Mouse (Mus musculus): ENCODE results near the gene Plekhh3. TPM values are rescaled to one million over a fixed set of nuclear protein-coding genes. Genes with fewer than 3 reads are reported as not detected.
"Not testable (repeated sequence)": the region's sequence is repeated elsewhere in the genome, so short reads cannot be mapped to it uniquely, and the experiment has no call there.

The Plekhh3 gene
- polyA plus RNA-seq, 1 experiment, result 6.4 TPM

GRCm38 (mm10) chr11:101128996-101129577 lies 42.1 kb downstream of the Plekhh3 start:
- TF ChIP-seq POLR2A (IDR thresholded peaks at IDR 0.05; ENCODE audit: borderline replicate concordance, low read depth, low read length) (no peak), CTCF (IDR thresholded peaks at IDR 0.05; ENCODE audit: low read depth, low read length) (no peak)
- H3K4me1 ChIP-seq (ENCODE audit: control insufficient read depth, insufficient read depth, low read length), result peaks cover 13% of the 10 kb centered on the region
- H3K27ac ChIP-seq (ENCODE audit: insufficient read depth, low read depth, low read length), result no peak overlapping the region
- H3K4me3 ChIP-seq (ENCODE audit: insufficient read depth, low read length), result no peak overlapping the region

- peaks cover 13% of the 10 kb centered on the region for H3K4me1 ChIP-seq (ENCODE audit: control insufficient read depth, insufficient read depth, low read length)
- no peak for TF ChIP-seq CTCF (IDR thresholded peaks at IDR 0.05; ENCODE audit: low read depth, low read length)
- no peak for TF ChIP-seq POLR2A (IDR thresholded peaks at IDR 0.05; ENCODE audit: borderline replicate concordance, low read depth, low read length)
- no peak overlapping the region for H3K27ac ChIP-seq (ENCODE audit: insufficient read depth, low read depth, low read length)
- no peak overlapping the region for H3K4me3 ChIP-seq (ENCODE audit: insufficient read depth, low read length)
Measured at GRCm38 (mm10) chr11:101127075-101127474, 44.1 kb downstream of the Plekhh3 start.

- not testable (repeated sequence) for H3K4me1 ChIP-seq (ENCODE audit: control insufficient read depth, insufficient read depth, low read length); H3K27ac ChIP-seq (ENCODE audit: insufficient read depth, low read depth, low read length); H3K4me3 ChIP-seq (ENCODE audit: insufficient read depth, low read length)
Measured at GRCm38 (mm10) chr11:101125008-101125407, 46.1 kb downstream of the Plekhh3 start.

DNA sequence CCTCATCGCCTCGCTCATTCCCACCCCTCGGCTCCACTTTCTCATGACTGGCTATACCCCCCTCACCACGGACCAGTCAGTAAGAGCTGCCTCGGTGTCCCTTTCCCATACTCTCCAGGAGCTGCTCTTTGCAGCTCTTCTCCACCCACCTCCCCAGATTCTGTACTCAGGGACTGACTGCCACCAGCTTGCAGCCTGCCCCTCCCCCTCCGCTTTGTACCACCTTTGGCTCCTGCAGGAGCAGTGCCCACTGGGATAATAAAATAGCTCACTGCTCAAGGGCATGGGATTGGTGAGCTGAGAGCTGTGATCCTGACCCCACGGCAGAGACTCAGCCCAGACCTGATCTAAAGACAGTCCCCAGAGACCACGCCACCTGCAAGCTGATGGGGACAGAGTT lies 46.7 kb downstream of the Plekhh3 start:
- not testable (repeated sequence) for H3K27ac ChIP-seq (ENCODE audit: insufficient read depth, low read depth, low read length); H3K4me1 ChIP-seq (ENCODE audit: control insufficient read depth, insufficient read depth, low read length); H3K4me3 ChIP-seq (ENCODE audit: insufficient read depth, low read length)

- Histone ChIP-seq H3K4me1 (ENCODE audit: control insufficient read depth, insufficient read depth, low read length) (peaks cover 26% of the 10 kb centered on the region), H3K27ac (ENCODE audit: insufficient read depth, low read depth, low read length) (peak overlapping the region; percentile 49), H3K4me3 (ENCODE audit: insufficient read depth, low read length) (peak overlapping the region; percentile 73)
- TF ChIP-seq CTCF (IDR thresholded peaks at IDR 0.05; ENCODE audit: low read depth, low read length), result no peak
- TF ChIP-seq POLR2A (IDR thresholded peaks at IDR 0.05; ENCODE audit: borderline replicate concordance, low read depth, low read length), result no peak
Measured at GRCm38 (mm10) chr11:101120545-101121188, 50.5 kb downstream of the Plekhh3 start.

DNA sequence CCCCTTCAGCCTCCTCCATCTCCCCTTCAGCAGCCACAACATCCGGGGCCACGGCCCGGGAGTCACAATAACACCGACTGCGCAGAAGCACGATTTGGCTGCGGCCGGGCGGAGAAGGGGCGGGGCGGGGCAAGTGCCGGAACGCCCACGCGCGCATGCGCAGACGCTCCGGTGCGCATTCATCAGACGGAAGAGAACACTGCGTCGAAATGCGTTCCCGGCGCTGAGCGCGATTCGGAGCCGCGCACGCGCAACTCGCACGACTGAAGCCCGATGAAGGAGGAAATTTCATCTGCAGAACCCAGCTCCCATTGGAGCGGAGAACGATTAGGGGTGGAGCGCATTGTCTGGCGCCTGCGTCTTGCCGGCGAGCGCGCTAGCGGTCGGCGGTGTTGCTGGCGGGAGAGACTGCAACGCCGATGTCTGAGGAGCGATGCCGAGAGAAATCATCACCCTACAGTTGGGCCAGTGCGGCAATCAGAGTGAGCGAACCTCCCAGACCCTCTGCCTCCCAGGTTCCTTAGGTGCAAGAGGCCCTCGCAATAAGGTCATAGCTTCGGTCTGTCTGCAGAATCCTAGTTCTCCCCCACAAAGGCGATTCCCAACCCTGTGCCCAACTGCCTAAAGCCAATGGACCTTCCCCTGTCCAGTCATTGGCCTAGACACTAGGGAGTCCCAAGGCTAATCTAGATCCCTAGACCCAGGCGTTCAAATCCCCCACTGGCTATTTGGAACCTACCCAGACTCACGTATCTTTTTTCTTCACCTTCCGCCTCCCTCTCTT lies 51.2 kb downstream of the Plekhh3 start, which contains the start of the genes Retreg3 and Tubg1:
Gene Retreg3 (minus strand): TSS at position 133 of the 784 bp plus-strand sequence.
Gene Tubg1 (plus strand): TSS at position 178 of the 784 bp plus-strand sequence.
- Histone ChIP-seq H3K27ac (ENCODE audit: insufficient read depth, low read depth, low read length) (peak within 1 kb of the TSS; percentile 58), H3K4me3 (ENCODE audit: insufficient read depth, low read length) (peak within 1 kb of the TSS; percentile 77), H3K4me1 (ENCODE audit: control insufficient read depth, insufficient read depth, low read length) (peaks cover 29% of the 10 kb centered on the region)
- TF ChIP-seq POLR2A (IDR thresholded peaks at IDR 0.05; ENCODE audit: borderline replicate concordance, low read depth, low read length) (peak; percentile 80; the same call in 1 of the 2 replicates), CTCF (IDR thresholded peaks at IDR 0.05; ENCODE audit: low read depth, low read length) (no peak)

DNA sequence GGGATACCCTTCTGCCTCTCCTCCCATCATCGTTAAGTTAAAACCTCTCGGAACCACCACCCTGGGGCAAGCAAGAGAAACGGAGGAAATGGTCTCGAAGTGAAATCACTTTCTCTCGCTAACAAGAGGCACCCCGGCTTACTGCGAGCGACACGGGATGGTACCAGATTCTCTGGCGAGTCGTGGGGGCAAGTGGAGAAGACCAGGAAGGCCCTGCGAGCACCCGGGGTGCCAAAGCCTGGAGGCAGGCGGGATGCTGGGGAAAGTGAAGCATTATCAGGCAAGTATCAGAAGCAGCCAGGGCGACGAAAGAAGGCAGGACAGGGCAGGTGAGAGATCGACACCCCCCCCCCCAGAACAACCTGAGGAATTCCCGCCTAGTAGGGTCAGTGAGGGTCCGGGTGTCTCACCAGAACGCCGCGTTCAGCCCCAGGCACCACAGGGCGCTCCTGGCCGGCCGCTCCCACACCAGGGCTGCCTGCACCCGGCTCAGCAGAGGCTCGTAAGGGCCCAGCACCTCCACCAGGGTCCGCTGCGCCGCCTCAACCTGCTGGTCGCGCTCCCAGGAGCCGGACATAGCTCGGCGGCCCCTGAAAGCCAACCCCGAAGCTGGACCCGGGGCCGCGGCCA lies 51.9 kb downstream of the Plekhh3 start:
- TF ChIP-seq CTCF (IDR thresholded peaks at IDR 0.05; ENCODE audit: low read depth, low read length), result no peak
- TF ChIP-seq POLR2A (IDR thresholded peaks at IDR 0.05; ENCODE audit: borderline replicate concordance, low read depth, low read length), result no peak
- peak overlapping the region; percentile 77 for H3K4me3 ChIP-seq (ENCODE audit: insufficient read depth, low read length)
- H3K27ac ChIP-seq (ENCODE audit: insufficient read depth, low read depth, low read length), result peak overlapping the region; percentile 58
- H3K4me1 ChIP-seq (ENCODE audit: control insufficient read depth, insufficient read depth, low read length), result peaks cover 35% of the 10 kb centered on the region

GRCm38 (mm10) chr11:101118105-101118504 lies 53.0 kb downstream of the Plekhh3 start:
- H3K27ac ChIP-seq (ENCODE audit: insufficient read depth, low read depth, low read length), result no peak overlapping the region

DNA sequence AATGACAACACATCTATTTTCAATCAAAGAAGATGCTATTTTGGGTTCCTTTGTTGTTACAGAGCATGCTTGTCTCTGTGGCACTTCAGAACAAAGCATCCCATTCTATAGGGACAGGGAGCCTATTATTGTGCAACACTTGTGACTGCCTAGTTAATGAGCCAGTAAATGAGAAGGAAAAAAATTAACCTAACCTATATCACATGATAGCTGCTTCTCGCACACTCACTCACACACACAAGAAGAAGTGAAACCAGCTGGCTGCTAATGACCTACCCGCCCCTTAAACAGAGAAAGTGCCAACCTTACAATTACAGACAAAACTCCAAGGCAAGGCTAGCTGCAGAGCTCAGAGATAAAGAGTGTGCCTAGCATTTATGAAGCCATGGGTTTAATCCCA lies 55.6 kb downstream of the Plekhh3 start:
- Histone ChIP-seq H3K27ac (ENCODE audit: insufficient read depth, low read depth, low read length) (peak overlapping the region; percentile 94), H3K4me3 (ENCODE audit: insufficient read depth, low read length) (no peak overlapping the region), H3K4me1 (ENCODE audit: control insufficient read depth, insufficient read depth, low read length) (peaks cover 46% of the 10 kb centered on the region)
- TF ChIP-seq POLR2A (IDR thresholded peaks at IDR 0.05; ENCODE audit: borderline replicate concordance, low read depth, low read length) (no peak), CTCF (IDR thresholded peaks at IDR 0.05; ENCODE audit: low read depth, low read length) (no peak)

More at GRCm38 (mm10) chr11:101118105-101118504, 53.0 kb downstream of the Plekhh3 start:
- TF ChIP-seq CTCF (IDR thresholded peaks at IDR 0.05; ENCODE audit: low read depth, low read length) (no peak), POLR2A (IDR thresholded peaks at IDR 0.05; ENCODE audit: borderline replicate concordance, low read depth, low read length) (no peak)
- H3K4me3 ChIP-seq (ENCODE audit: insufficient read depth, low read length), result peak overlapping the region; percentile 77
- peaks cover 42% of the 10 kb centered on the region for H3K4me1 ChIP-seq (ENCODE audit: control insufficient read depth, insufficient read depth, low read length)

Other genes starting within 250 kb of the Plekhh3 start
- 73.3 and 76.6 TPM in 2 replicates for gene Stat3, start 231.8 kb downstream of the Plekhh3 start, polyA plus RNA-seq (2012; ENCODE audit: insufficient read depth, insufficient read length, missing spikeins)
- gene Cavin1, start 200.5 kb downstream of the Plekhh3 start, polyA plus RNA-seq (2012; ENCODE audit: insufficient read depth, insufficient read length, missing spikeins), result 3.8 and 4.1 TPM in 2 replicates
- gene Atp6v0a1, start 161.9 kb downstream of the Plekhh3 start, polyA plus RNA-seq (2012; ENCODE audit: insufficient read depth, insufficient read length, missing spikeins), result 163 and 186 TPM in 2 replicates
- gene Naglu, start 101.3 kb downstream of the Plekhh3 start, polyA plus RNA-seq (2012; ENCODE audit: insufficient read depth, insufficient read length, missing spikeins), result 59.5 and 64.3 TPM in 2 replicates
- 0.60 TPM in 1 of 2 replicates, not detected in the other for gene Hsd17b1, start 92.9 kb downstream of the Plekhh3 start, polyA plus RNA-seq (2012; ENCODE audit: insufficient read depth, insufficient read length, missing spikeins)
- gene Coasy, start 88.8 kb downstream of the Plekhh3 start, polyA plus RNA-seq (2012; ENCODE audit: insufficient read depth, insufficient read length, missing spikeins), result 16.5 and 19.6 TPM in 2 replicates
- gene Mlx, start 84.1 kb downstream of the Plekhh3 start, polyA plus RNA-seq (2012; ENCODE audit: insufficient read depth, insufficient read length, missing spikeins), result 53.8 and 67.3 TPM in 2 replicates
- gene Psmc3ip, start 75.9 kb downstream of the Plekhh3 start, polyA plus RNA-seq (2012; ENCODE audit: insufficient read depth, insufficient read length, missing spikeins), result 4.1 and 4.8 TPM in 2 replicates
- gene Retreg3, start 51.5 kb downstream of the Plekhh3 start, polyA plus RNA-seq (2012; ENCODE audit: insufficient read depth, insufficient read length, missing spikeins), result 52.2 and 62.4 TPM in 2 replicates
- gene Tubg1, start 51.4 kb downstream of the Plekhh3 start, polyA plus RNA-seq (2012; ENCODE audit: insufficient read depth, insufficient read length, missing spikeins), result 13.3 and 18.6 TPM in 2 replicates
- not detected in 2 replicates for gene Tubg2, start 15.4 kb downstream of the Plekhh3 start, polyA plus RNA-seq (2012; ENCODE audit: insufficient read depth, insufficient read length, missing spikeins)
- 2.5 and 3.2 TPM in 2 replicates for gene Cntnap1, start 828 bp downstream of the Plekhh3 start, polyA plus RNA-seq (2012; ENCODE audit: insufficient read depth, insufficient read length, missing spikeins)
- gene Ccr10, start 4.1 kb upstream of the Plekhh3 start, polyA plus RNA-seq (2012; ENCODE audit: insufficient read depth, insufficient read length, missing spikeins), result not detected in 2 replicates
- gene Ezh1, start 55.1 kb upstream of the Plekhh3 start, polyA plus RNA-seq (2012; ENCODE audit: insufficient read depth, insufficient read length, missing spikeins), result 48.6 and 52.5 TPM in 2 replicates
- gene Ramp2, start 74.7 kb upstream of the Plekhh3 start, polyA plus RNA-seq (2012; ENCODE audit: insufficient read depth, insufficient read length, missing spikeins), result not detected in 2 replicates
- gene Vps25, start 82.4 kb upstream of the Plekhh3 start, polyA plus RNA-seq (2012; ENCODE audit: insufficient read depth, insufficient read length, missing spikeins), result 111 and 114 TPM in 2 replicates
- gene Wnk4, start 89.2 kb upstream of the Plekhh3 start, polyA plus RNA-seq (2012; ENCODE audit: insufficient read depth, insufficient read length, missing spikeins), result not detected in 2 replicates
- gene Cntd1, start 107.7 kb upstream of the Plekhh3 start, polyA plus RNA-seq (2012; ENCODE audit: insufficient read depth, insufficient read length, missing spikeins), result 1.0 and 1.6 TPM in 2 replicates
- gene Coa3, start 107.8 kb upstream of the Plekhh3 start, polyA plus RNA-seq (2012; ENCODE audit: insufficient read depth, insufficient read length, missing spikeins), result 60.1 and 63.3 TPM in 2 replicates
- 78.3 and 80.1 TPM in 2 replicates for gene Becn1, start 130.9 kb upstream of the Plekhh3 start, polyA plus RNA-seq (2012; ENCODE audit: insufficient read depth, insufficient read length, missing spikeins)
- 48.8 and 53.2 TPM in 2 replicates for gene Psme3, start 144.9 kb upstream of the Plekhh3 start, polyA plus RNA-seq (2012; ENCODE audit: insufficient read depth, insufficient read length, missing spikeins)
- gene Aoc2, start 153.7 kb upstream of the Plekhh3 start, polyA plus RNA-seq (2012; ENCODE audit: insufficient read depth, insufficient read length, missing spikeins), result 1.1 and 1.3 TPM in 2 replicates
- 0.20 TPM in 1 of 2 replicates, not detected in the other for gene Aoc3, start 159.3 kb upstream of the Plekhh3 start, polyA plus RNA-seq (2012; ENCODE audit: insufficient read depth, insufficient read length, missing spikeins)
- not detected in 2 replicates for gene G6pc, start 196.2 kb upstream of the Plekhh3 start, polyA plus RNA-seq (2012; ENCODE audit: insufficient read depth, insufficient read length, missing spikeins)
- gene Aarsd1, start 246.3 kb upstream of the Plekhh3 start, polyA plus RNA-seq (2012; ENCODE audit: insufficient read depth, insufficient read length, missing spikeins), result 15.4 and 17.8 TPM in 2 replicates